Mouse (Mus musculus): ENCODE data around the gene Arpc2.

DNA sequence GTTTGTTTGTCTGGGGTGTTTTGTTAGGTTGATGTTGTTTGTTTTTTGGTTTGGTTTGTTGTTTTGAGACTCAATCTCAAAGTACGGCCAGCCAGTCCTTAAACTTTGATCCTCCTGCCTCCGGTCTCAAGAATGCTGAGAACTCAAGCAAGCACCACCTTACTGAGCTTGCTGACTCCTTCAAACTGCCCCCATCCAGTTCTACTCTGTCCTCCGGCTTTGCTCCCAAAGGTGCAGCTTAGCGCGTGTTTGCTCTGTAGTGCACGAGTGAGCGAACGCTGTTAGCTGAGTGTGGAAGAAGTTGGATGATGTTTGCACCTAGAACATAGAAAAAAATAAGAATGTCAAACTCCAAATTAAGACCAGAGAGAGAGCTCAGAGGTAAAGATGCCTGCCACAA lies 26.9 kb upstream of the Arpc2 start:
- TF ChIP-seq BHLHE40 (IDR thresholded peaks at IDR 0.05; ENCODE audit: borderline replicate concordance, low read depth, low read length) = no peak
- TF ChIP-seq POLR2AphosphoS5 (IDR thresholded peaks at IDR 0.05; ENCODE audit: borderline replicate concordance, low read depth, low read length) = no peak
- TF ChIP-seq SMC3 (IDR thresholded peaks at IDR 0.05; ENCODE audit: low read depth, low read length) = no peak
- no peak for TF ChIP-seq POLR2A (IDR thresholded peaks at IDR 0.05; ENCODE audit: control insufficient read depth in 1 of 2, insufficient read depth in 1 of 2, low read depth in 1 of 2, low read length in 2 of 2, poor library complexity in 1 of 2)
- no peak for TF ChIP-seq KAT2A (conservative IDR thresholded peaks at IDR 0.05; ENCODE audit: low read depth, low read length)
- TF ChIP-seq EP300 (IDR thresholded peaks at IDR 0.05; ENCODE audit: low read depth in 1 of 2, low read length in 2 of 2) = no peak
- TF ChIP-seq TCF12 (IDR thresholded peaks at IDR 0.05; ENCODE audit: low read depth, low read length) = no peak
- TF ChIP-seq ZC3H11A (IDR thresholded peaks at IDR 0.05; ENCODE audit: low read depth, low read length) = no peak
- no peak for TF ChIP-seq GATA1 (IDR thresholded peaks at IDR 0.05; ENCODE audit: low read depth, low read length)
- TF ChIP-seq CTCF (IDR thresholded peaks at IDR 0.05 in 2 of 3, conservative IDR thresholded peaks at IDR 0.05 in 1 of 3; ENCODE audit: control insufficient read depth in 1 of 3, insufficient read depth in 1 of 3, low read depth in 2 of 3, low read length in 3 of 3, poor library complexity in 1 of 3, severe bottlenecking in 1 of 3) = no peak
- no peak for TF ChIP-seq NRF1 (IDR thresholded peaks at IDR 0.05; ENCODE audit: insufficient read depth, low read depth, low read length, poor library complexity, severe bottlenecking)
- no peak for TF ChIP-seq ZMIZ1 (IDR thresholded peaks at IDR 0.05; ENCODE audit: low read depth, low read length)
- no peak for TF ChIP-seq E2F4 (IDR thresholded peaks at IDR 0.05; ENCODE audit: borderline replicate concordance, low read depth, low read length)
- TF ChIP-seq TAL1 (IDR thresholded peaks at IDR 0.05; ENCODE audit: low read length) = no peak

Data from MEL (cell line).